Mouse (Mus musculus) embryonic facial prominence, embryonic 10.5 days (tissue): ENCODE results near the gene Ss18l2. TPM values are rescaled to one million over a fixed set of nuclear protein-coding genes. Genes with fewer than 3 reads are reported as not detected.

ENCODE experiments used
- DNase-seq: peaks from one replicate; pipeline ENCODE4 v3.0.0-alpha.2; 2017; ENCODE audit warnings: low spot score
- H3K27ac ChIP-seq: fragments of 300-500 bp; sonication (generic); replicated peaks from 2 replicates; pipeline ENCODE4 v1.5.1; 2016; ENCODE audit warnings: mild to moderate bottlenecking
- H3K27me3 ChIP-seq: fragments of 300-500 bp; sonication (generic); replicated peaks from 2 replicates; pipeline ENCODE4 v1.6.1; 2016; ENCODE audit warnings: low read depth, mild to moderate bottlenecking; ENCODE audit not compliant: poor library complexity, severe bottlenecking
- H3K36me3 ChIP-seq: fragments of 300-500 bp; sonication (generic); replicated peaks from 2 replicates; pipeline ENCODE4 v1.6.1; 2016; ENCODE audit warnings: mild to moderate bottlenecking, moderate library complexity
- H3K4me1 ChIP-seq: fragments of 300-500 bp; sonication (generic); 2 replicates; pipeline ENCODE4 v1.6.1; 2016
- H3K4me3 ChIP-seq: fragments of 300-500 bp; sonication (generic); 2 replicates; pipeline ENCODE4 v1.5.1; 2016; ENCODE audit warnings: mild to moderate bottlenecking, moderate library complexity
- H3K9me3 ChIP-seq: fragments of 300-500 bp; sonication (generic); 2 replicates; pipeline ENCODE4 v1.6.1; 2016; ENCODE audit warnings: mild to moderate bottlenecking
- WGBS: fragments of 180-500 bp; shearing (Covaris S2); methylation state at CpG from one replicate; pipeline ENCODE4 v1.1.7; 2016; 5-methylcytosine and 5-hydroxymethylcytosine counted together
- polyA plus RNA-seq: library from polyadenylated mRNA; unstranded; fragments of >200 nt; fragmentation: Nextera tagmentation; extraction: Ambion mirVana; gene quantifications from 2 replicates; pipeline ENCODE4 v1.2.1, GENCODE M21; 2016

Gene Ss18l2
- polyA plus RNA-seq, 1 experiment from 2014 or later, result 91.0 TPM

GRCm38 (mm10) chr9:121752774-121753173 is 42.6 kb downstream of the Ss18l2 start:
- Histone ChIP-seq H3K27ac (no peak overlapping the region), H3K9me3 (no peaks in the 10 kb centered on the region), H3K27me3 (no peaks in the 10 kb centered on the region), H3K4me1 (peaks cover 5% of the 10 kb centered on the region), H3K36me3 (peaks cover 93% of the 10 kb centered on the region), H3K4me3 (no peak overlapping the region)
- 95% methylated on average over 9 of the region's 9 CpGs for WGBS
- no peak for DNase-seq

GRCm38 (mm10) chr9:121754624-121755023 is 44.5 kb downstream of the Ss18l2 start:
- Histone ChIP-seq H3K27me3 (no peaks in the 10 kb centered on the region), H3K36me3 (peaks cover 74% of the 10 kb centered on the region), H3K4me3 (no peak overlapping the region), H3K4me1 (peaks cover 24% of the 10 kb centered on the region), H3K27ac (no peak overlapping the region), H3K9me3 (no peaks in the 10 kb centered on the region)
- WGBS, result 94% methylated on average over 3 of the region's 3 CpGs
- no peak for DNase-seq

- Histone ChIP-seq H3K27me3 (no peaks in the 10 kb centered on the region), H3K36me3 (peaks cover 56% of the 10 kb centered on the region), H3K27ac (no peak overlapping the region), H3K4me3 (no peak overlapping the region), H3K4me1 (peaks cover 42% of the 10 kb centered on the region), H3K9me3 (no peaks in the 10 kb centered on the region)
- no peak for DNase-seq
- 85% methylated on average over 3 of the region's 3 CpGs for WGBS
Measured at GRCm38 (mm10) chr9:121756785-121757184, 46.7 kb downstream of the Ss18l2 start.

GRCm38 (mm10) chr9:121757432-121757831 is 47.3 kb downstream of the Ss18l2 start:
- DNase-seq, result peak; percentile 32
- Histone ChIP-seq H3K4me3 (peak overlapping the region; percentile 82; the same call in 1 of the 2 replicates), H3K36me3 (peaks cover 56% of the 10 kb centered on the region), H3K4me1 (peaks cover 48% of the 10 kb centered on the region), H3K27ac (peak overlapping the region; percentile 35; the same call in 1 of the 2 replicates), H3K27me3 (no peaks in the 10 kb centered on the region), H3K9me3 (no peaks in the 10 kb centered on the region)
- 72% methylated on average over 3 of the region's 3 CpGs for WGBS

GRCm38 (mm10) chr9:121757835-121758814 is 48.0 kb downstream of the Ss18l2 start:
- 42% methylated on average over 10 of the region's 10 CpGs for WGBS
- Histone ChIP-seq H3K4me3 (peak overlapping the region; percentile 82), H3K27me3 (no peaks in the 10 kb centered on the region), H3K9me3 (no peaks in the 10 kb centered on the region), H3K36me3 (peaks cover 56% of the 10 kb centered on the region), H3K27ac (peak overlapping the region; percentile 35; the same call in 1 of the 2 replicates), H3K4me1 (peaks cover 55% of the 10 kb centered on the region)
- DNase-seq, result peak; percentile 72

GRCm38 (mm10) chr9:121759091-121760081 is 49.3 kb downstream of the Ss18l2 start, which contains the start of gene Zfp651:
Zfp651 (plus strand) TSS chr9:121759330.
- WGBS, result under 1% methylated on average over 97 of the region's 97 CpGs
- H3K36me3 ChIP-seq, result peaks cover 56% of the 10 kb centered on the region

GRCm38 (mm10) chr9:121760271-121761090 is 50.4 kb downstream of the Ss18l2 start:
- Histone ChIP-seq H3K9me3 (no peaks in the 10 kb centered on the region), H3K27ac (peak overlapping the region; percentile 97), H3K4me3 (peak overlapping the region; percentile 82), H3K36me3 (peaks cover 56% of the 10 kb centered on the region), H3K27me3 (no peaks in the 10 kb centered on the region), H3K4me1 (peaks cover 57% of the 10 kb centered on the region)
- 2% methylated on average over 43 of the region's 43 CpGs for WGBS
- DNase-seq, result peak; percentile 93

More at GRCm38 (mm10) chr9:121759091-121760081, 49.3 kb downstream of the Ss18l2 start, which contains the start of gene Zfp651:
- peak within 1 kb of the TSS; percentile 82 for H3K4me3 ChIP-seq
- H3K4me1 ChIP-seq, result peaks cover 57% of the 10 kb centered on the region
- no peaks in the 10 kb centered on the region for H3K27me3 ChIP-seq
- DNase-seq, result peak; percentile 85
- H3K27ac ChIP-seq, result peak within 1 kb of the TSS; percentile 97
- no peaks in the 10 kb centered on the region for H3K9me3 ChIP-seq

- H3K36me3 ChIP-seq, result peaks cover 56% of the 10 kb centered on the region
- H3K4me1 ChIP-seq, result peaks cover 57% of the 10 kb centered on the region
- 69% methylated on average over 10 of the region's 10 CpGs for WGBS
- no peaks in the 10 kb centered on the region for H3K27me3 ChIP-seq
- H3K27ac ChIP-seq, result peak overlapping the region; percentile 97
- no peak for DNase-seq
- H3K4me3 ChIP-seq, result peak overlapping the region; percentile 82
- no peaks in the 10 kb centered on the region for H3K9me3 ChIP-seq
Measured at GRCm38 (mm10) chr9:121761091-121761665, 51.0 kb downstream of the Ss18l2 start.

- peak overlapping the region; percentile 82; the same call in 1 of the 2 replicates for H3K4me3 ChIP-seq
- peaks cover 56% of the 10 kb centered on the region for H3K36me3 ChIP-seq
- H3K27me3 ChIP-seq, result no peaks in the 10 kb centered on the region
- DNase-seq, result no peak
- no peaks in the 10 kb centered on the region for H3K9me3 ChIP-seq
- 66% methylated on average over 8 of the region's 8 CpGs for WGBS
- H3K27ac ChIP-seq, result peak overlapping the region; percentile 97
- peaks cover 57% of the 10 kb centered on the region for H3K4me1 ChIP-seq
Measured at GRCm38 (mm10) chr9:121761787-121762186, 51.7 kb downstream of the Ss18l2 start.

- peaks cover 57% of the 10 kb centered on the region for H3K4me1 ChIP-seq
- 0 out of 2 replicates have a peak overlapping the region, but pooled peaks have one; percentile 97 for H3K27ac ChIP-seq
- H3K36me3 ChIP-seq, result peaks cover 58% of the 10 kb centered on the region
- no peaks in the 10 kb centered on the region for H3K9me3 ChIP-seq
- 0 out of 2 replicates have a peak overlapping the region, but pooled peaks have one; percentile 82 for H3K4me3 ChIP-seq
- 90% methylated on average over 10 of the region's 10 CpGs for WGBS
- no peaks in the 10 kb centered on the region for H3K27me3 ChIP-seq
- DNase-seq, result no peak
Measured at GRCm38 (mm10) chr9:121762248-121762647, 52.1 kb downstream of the Ss18l2 start.

- H3K9me3 ChIP-seq, result no peaks in the 10 kb centered on the region
- peaks cover 52% of the 10 kb centered on the region for H3K4me1 ChIP-seq
- no peaks in the 10 kb centered on the region for H3K27me3 ChIP-seq
- peaks cover 63% of the 10 kb centered on the region for H3K36me3 ChIP-seq
- no peak for DNase-seq
- H3K4me3 ChIP-seq, result no peak overlapping the region
- 93% methylated on average over 25 of the region's 25 CpGs for WGBS
- 0 out of 2 replicates have a peak overlapping the region, but pooled peaks have one; percentile 24 for H3K27ac ChIP-seq
Measured at GRCm38 (mm10) chr9:121762761-121763160, 52.6 kb downstream of the Ss18l2 start.
